Mouse (Mus musculus) CH12.LX (cell line): Measurements from ENCODE around the gene Cops4. TPM values are rescaled to one million over a fixed set of nuclear protein-coding genes. Genes with fewer than 3 reads are reported as not detected.

Source experiments
- DNase-seq: peaks from one replicate; pipeline ENCODE4 v3.0.0-alpha.2; 2013; ENCODE audit errors: extremely low read depth
- H3K27ac ChIP-seq: 2 replicates; pipeline ENCODE4 v1.5.1; 2012; ENCODE audit warnings: low read depth, mild to moderate bottlenecking, control low read depth, moderate library complexity; ENCODE audit not compliant: insufficient read depth
- H3K27me3 ChIP-seq: replicated peaks from 2 replicates; pipeline ENCODE3; 2012; ENCODE audit warnings: inconsistent platforms
- H3K36me3 ChIP-seq, 2 experiments: replicated peaks in 1 of 2; 2 replicates each; pipeline versions ENCODE3 to v1.6.1; 2012; ENCODE audit warnings: inconsistent platforms in 1 of 2, low read length in 1 of 2, mild to moderate bottlenecking in 1 of 2, mixed read lengths in 1 of 2, moderate library complexity in 1 of 2; ENCODE audit not compliant: control insufficient read depth in 1 of 2, insufficient read depth in 1 of 2
- H3K4me1 ChIP-seq, 2 experiments: 2 replicates each; pipeline ENCODE4 v1.6.1; 2012; ENCODE audit warnings: inconsistent platforms in 1 of 2, moderate library complexity in 1 of 2; ENCODE audit not compliant: insufficient read depth in 2 of 2, control insufficient read depth in 1 of 2
- H3K4me2 ChIP-seq: 2 replicates; pipeline ENCODE4 v1.6.1; 2012; ENCODE audit warnings: low read depth, mild to moderate bottlenecking, control low read depth; ENCODE audit not compliant: poor library complexity, insufficient read depth, severe bottlenecking
- H3K4me3 ChIP-seq, 3 experiments: fragments of 150-350 bp in 1 of 3; sonication (generic) in 1 of 3; replicated peaks in 1 of 3; 2 replicates each; pipeline versions ENCODE3 to v1.5.1; 2011 to 2012; ENCODE audit warnings: low read depth in 2 of 3, low read length in 2 of 3, mild to moderate bottlenecking in 2 of 3, moderate library complexity in 2 of 3, control low read depth in 1 of 3, improper control_type of control experiment in 1 of 3, inconsistent platforms in 1 of 3, mixed read lengths in 1 of 3; ENCODE audit not compliant: poor library complexity in 1 of 3
- H3K79me2 ChIP-seq: replicated peaks from 2 replicates; pipeline ENCODE4 v1.6.1; 2012; ENCODE audit warnings: mild to moderate bottlenecking, moderate library complexity; ENCODE audit not compliant: control insufficient read depth, poor library complexity, insufficient read depth, severe bottlenecking; ENCODE audit errors: extremely low read depth
- H3K9ac ChIP-seq: 2 replicates; pipeline ENCODE4 v1.6.1; 2012; ENCODE audit warnings: low read depth, mild to moderate bottlenecking, control low read depth, moderate library complexity; ENCODE audit not compliant: insufficient read depth
- H3K9me3 ChIP-seq: replicated peaks from 2 replicates; pipeline ENCODE3; 2012; ENCODE audit warnings: low read length, inconsistent platforms, mixed read lengths
- CHD1 ChIP-seq: IDR thresholded peaks from 2 replicates; pipeline ENCODE4 v1.6.1; 2012; ENCODE audit warnings: low read depth, low read length, improper control_type of control experiment, inconsistent platforms
- CTCF ChIP-seq, 2 experiments: IDR thresholded peaks in 1 of 2; conservative IDR thresholded peaks in 1 of 2; 2 replicates each; pipeline ENCODE4 v1.5.1; 2011 to 2012; ENCODE audit warnings: low read depth in 2 of 2, low read length in 2 of 2, improper control_type of control experiment in 1 of 2, inconsistent platforms in 1 of 2, mild to moderate bottlenecking in 1 of 2, moderate library complexity in 1 of 2
- EP300 ChIP-seq: IDR thresholded peaks from 2 replicates; pipeline ENCODE4 v1.6.1; 2011; ENCODE audit warnings: low read length, improper control_type of control experiment
- ETS1 ChIP-seq: conservative IDR thresholded peaks from 2 replicates; pipeline ENCODE4 v1.6.1; 2012; ENCODE audit warnings: low read depth, mild to moderate bottlenecking, inconsistent platforms, low read length, improper control_type of control experiment, moderate library complexity
- JUND ChIP-seq: conservative IDR thresholded peaks from 2 replicates; pipeline ENCODE4 v1.6.1; 2011; ENCODE audit warnings: low read depth, low read length, improper control_type of control experiment
- MAZ ChIP-seq: IDR thresholded peaks from 2 replicates; pipeline ENCODE4 v1.6.1; 2012; ENCODE audit warnings: low read depth, mild to moderate bottlenecking, inconsistent platforms, low read length, improper control_type of control experiment, moderate library complexity
- MXI1 ChIP-seq: IDR thresholded peaks from 2 replicates; pipeline ENCODE4 v1.6.1; 2011; ENCODE audit warnings: mild to moderate bottlenecking, low read depth, low read length, improper control_type of control experiment
- PAX5 ChIP-seq: IDR thresholded peaks from 2 replicates; pipeline ENCODE4 v1.6.1; 2012; ENCODE audit warnings: low read length, inconsistent platforms, mixed read lengths
- POLR2AphosphoS2 ChIP-seq: IDR thresholded peaks from 2 replicates; pipeline ENCODE4 v1.6.1; 2011; ENCODE audit warnings: low read depth, low read length, improper control_type of control experiment
- RAD21 ChIP-seq: IDR thresholded peaks from 2 replicates; pipeline ENCODE4 v1.6.1; 2011; ENCODE audit warnings: low read depth, mild to moderate bottlenecking, low read length, improper control_type of control experiment, moderate library complexity
- SIN3A ChIP-seq: IDR thresholded peaks from 2 replicates; pipeline ENCODE4 v1.6.1; 2012; ENCODE audit warnings: low read length, improper control_type of control experiment, inconsistent platforms
- SMC3 ChIP-seq: IDR thresholded peaks from 2 replicates; pipeline ENCODE4 v1.6.1; 2011; ENCODE audit warnings: low read depth, low read length, improper control_type of control experiment
- TCF12 ChIP-seq: IDR thresholded peaks from 2 replicates; pipeline ENCODE4 v1.6.1; 2014; ENCODE audit warnings: low read depth, mild to moderate bottlenecking, inconsistent platforms, low read length, improper control_type of control experiment
- UBTF ChIP-seq: IDR thresholded peaks from 2 replicates; pipeline ENCODE4 v1.6.1; 2012; ENCODE audit warnings: low read depth, mild to moderate bottlenecking, inconsistent platforms, low read length, improper control_type of control experiment, moderate library complexity
- USF1 ChIP-seq: IDR thresholded peaks from 2 replicates; pipeline ENCODE4 v1.6.1; 2014; ENCODE audit warnings: low read depth, mild to moderate bottlenecking, inconsistent platforms, low read length, improper control_type of control experiment
- ZC3H11A ChIP-seq: IDR thresholded peaks from 2 replicates; pipeline ENCODE4 v1.6.1; 2012; ENCODE audit warnings: low read depth, mild to moderate bottlenecking, inconsistent platforms, low read length, improper control_type of control experiment
- dilution Hi-C: fragments of 300-500 bp; cut with MboI; formaldehyde crosslinking; loops from 2 replicates; pipeline ENCODE4 v1.14.3; 2020; ENCODE audit warnings: low sequenced_read_pairs; ENCODE audit not compliant: extremely low pct_unique_long_range_greater_than_20kb, extremely low pct_ligation_motif_present
- in situ Hi-C: fragments of 300-500 bp; cut with MboI; formaldehyde crosslinking; loops from 3 replicates; pipeline ENCODE4 v1.14.3; 2019; ENCODE audit warnings: low sequenced_read_pairs, low pct_ligation_motif_present, low pct_unique_long_range_greater_than_20kb, mixed read lengths
- polyA plus RNA-seq: library from polyadenylated mRNA; unstranded; fragments of >175 nt; gene quantifications from 2 replicates; pipeline ENCODE4 v1.2.1, GENCODE M21; 2012; ENCODE audit warnings: low read depth; ENCODE audit not compliant: insufficient read length
- total RNA-seq, 2 experiments: library from RNA; depleted of rRNA; stranded (reverse); fragments of 300-350 nt in 1 of 2; fragments of >200 nt in 1 of 2; gene quantifications; 2 replicates each; pipeline ENCODE4 v1.2.3; 2012 to 2014

Gene Cops4
- total and polyA plus RNA-seq, 3 experiments: 122 to 264 (median 133) TPM

- H3K36me3 ChIP-seq: peaks cover 43 to 84% of the 10 kb centered on the region in 2 experiments
- TF ChIP-seq UBTF: no peak
- TF ChIP-seq SMC3: peak; percentile 79
- peak; percentile 80 for TF ChIP-seq RAD21
- no peak for TF ChIP-seq USF1
- no peak for TF ChIP-seq SIN3A
- peak; percentile 76 to 83; a peak in 3 of 4 replicates for TF ChIP-seq CTCF (conservative IDR thresholded peaks at IDR 0.05 in 1 of 2, IDR thresholded peaks at IDR 0.05 in 1 of 2; ENCODE audit: low read depth in 2 of 2, low read length in 2 of 2)
These were observed 18.5 kb downstream of the Cops4 start for GRCm38 (mm10) chr5:100536638-100537037.

GRCm38 (mm10) chr5:100546294-100547080 is 28.4 kb downstream of the Cops4 start:
- no peak for DNase-seq
- Histone ChIP-seq H3K4me2 (no peak overlapping the region), H3K9me3 (no peaks in the 10 kb centered on the region), H3K27me3 (no peaks in the 10 kb centered on the region), H3K36me3 (peaks cover 61 to 78% of the 10 kb centered on the region in 2 experiments), H3K9ac (no peak overlapping the region), H3K27ac (no peak overlapping the region), H3K4me3 (no peak overlapping the region), H3K79me2 (no peaks in the 10 kb centered on the region; the same call in 1 of the 2 replicates), H3K4me1 (peaks cover 0 to 10% of the 10 kb centered on the region in 2 experiments; a peak in 2 of 4 replicates)
- dilution Hi-C loops (no loop called here), in situ Hi-C loops (no loop called here)
- peak; percentile 83 for TF ChIP-seq RAD21
- peak in 1 of 2 experiments; percentile 75; a peak in 2 of 4 replicates for TF ChIP-seq CTCF (conservative IDR thresholded peaks at IDR 0.05 in 1 of 2, IDR thresholded peaks at IDR 0.05 in 1 of 2; ENCODE audit: low read depth in 2 of 2, low read length in 2 of 2)
- TF ChIP-seq ZC3H11A: peak; percentile 42; the same call in 1 of the 2 replicates
- TF ChIP-seq JUND: no peak
- no peak for TF ChIP-seq POLR2AphosphoS2
- TF ChIP-seq MXI1: no peak
- no peak for TF ChIP-seq CHD1
- peak; percentile 77 for TF ChIP-seq SMC3

More at GRCm38 (mm10) chr5:100536638-100537037, 18.5 kb downstream of the Cops4 start:
- no peaks in the 10 kb centered on the region for H3K27me3 ChIP-seq
- no peak overlapping the region for H3K4me2 ChIP-seq
- H3K4me1 ChIP-seq: peaks cover 6 to 12% of the 10 kb centered on the region in 2 experiments
- no peak overlapping the region for H3K4me3 ChIP-seq
- peak; percentile 68 for DNase-seq
- in situ Hi-C loops (no loop called here), dilution Hi-C loops (no loop called here)
- H3K9me3 ChIP-seq: no peaks in the 10 kb centered on the region
- H3K79me2 ChIP-seq: no peaks in the 10 kb centered on the region; the same call in 1 of the 2 replicates
- no peak overlapping the region for H3K9ac ChIP-seq
- H3K27ac ChIP-seq: no peak overlapping the region

GRCm38 (mm10) chr5:100548236-100548635 is 30.1 kb downstream of the Cops4 start:
- Histone ChIP-seq H3K27me3 (no peaks in the 10 kb centered on the region), H3K79me2 (no peaks in the 10 kb centered on the region; the same call in 1 of the 2 replicates), H3K4me2 (no peak overlapping the region), H3K4me3 (no peak overlapping the region), H3K4me1 (peaks cover 3 to 16% of the 10 kb centered on the region in 2 experiments; a peak in 2 of 4 replicates), H3K9me3 (no peaks in the 10 kb centered on the region), H3K36me3 (peaks cover 50 to 66% of the 10 kb centered on the region in 2 experiments), H3K9ac (no peak overlapping the region), H3K27ac (no peak overlapping the region)
- dilution Hi-C loops (no loop called here), in situ Hi-C loops (no loop called here)
- no peak for TF ChIP-seq TCF12
- no peak for TF ChIP-seq JUND
- no peak for TF ChIP-seq POLR2AphosphoS2
- TF ChIP-seq EP300: no peak
- no peak for TF ChIP-seq MAZ
- no peak for TF ChIP-seq PAX5
- no peak for TF ChIP-seq ETS1
- TF ChIP-seq MXI1: no peak
- TF ChIP-seq RAD21: no peak; the same call in 1 of the 2 replicates
- DNase-seq: no peak
